Mouse (Mus musculus) liver, embryonic 13.5 days (tissue): ENCODE results near the gene Pla2g4c. TPM values are rescaled to one million over a fixed set of nuclear protein-coding genes. Genes with fewer than 3 reads are reported as not detected.

ENCODE experiments used
- ATAC-seq: fragments of 200-750 bp; cut with Nextera tagmentation; 2 replicates; pipeline ENCODE4 v1.8.0; 2017; ENCODE audit warnings: low read depth, mild to moderate bottlenecking, moderate number of reproducible peaks, moderate library complexity
- DNase-seq: peaks from one replicate; pipeline ENCODE4 v3.0.0; 2022
- H3K27ac ChIP-seq: fragments of 300-500 bp; sonication (generic); 2 replicates; pipeline ENCODE4 v1.5.1; 2015; ENCODE audit warnings: moderate library complexity, mild to moderate bottlenecking, inconsistent platforms
- H3K27me3 ChIP-seq: fragments of 300-500 bp; sonication (generic); 2 replicates; pipeline ENCODE4 v1.6.1; 2015; ENCODE audit warnings: mild to moderate bottlenecking, inconsistent platforms
- H3K36me3 ChIP-seq: fragments of 300-500 bp; sonication (generic); 2 replicates; pipeline ENCODE4 v1.6.1; 2015; ENCODE audit warnings: mild to moderate bottlenecking, inconsistent platforms
- H3K4me1 ChIP-seq: fragments of 300-500 bp; sonication (generic); replicated peaks from 2 replicates; pipeline ENCODE4 v1.6.1; 2015; ENCODE audit warnings: inconsistent platforms
- H3K4me2 ChIP-seq: fragments of 300-500 bp; sonication (generic); 2 replicates; pipeline ENCODE4 v1.6.1; 2015; ENCODE audit warnings: inconsistent platforms, mild to moderate bottlenecking, moderate library complexity
- H3K4me3 ChIP-seq: fragments of 300-500 bp; sonication (generic); replicated peaks from 2 replicates; pipeline ENCODE4 v1.5.1; 2015; ENCODE audit warnings: mild to moderate bottlenecking, inconsistent platforms
- H3K9ac ChIP-seq: fragments of 300-500 bp; sonication (generic); 2 replicates; pipeline ENCODE4 v1.6.1; 2015; ENCODE audit warnings: mild to moderate bottlenecking, inconsistent platforms
- H3K9me3 ChIP-seq: fragments of 300-500 bp; sonication (generic); replicated peaks from 2 replicates; pipeline ENCODE4 v1.6.1; 2016; ENCODE audit warnings: inconsistent platforms
- WGBS: fragments of 180-500 bp; shearing (Covaris S2); methylation state at CpG from one replicate; pipeline ENCODE4 v1.1.7; 2015; ENCODE audit not compliant: insufficient replicate concordance; 5-methylcytosine and 5-hydroxymethylcytosine counted together
- polyA plus RNA-seq: library from polyadenylated mRNA; unstranded; fragments of >200 nt; fragmentation: Nextera tagmentation; extraction: Ambion mirVana; gene quantifications from 2 replicates; pipeline ENCODE4 v1.2.1, GENCODE M21; 2015

The Pla2g4c gene
- polyA plus RNA-seq, 1 experiment from 2014 or later, result 1.1 TPM

DNA sequence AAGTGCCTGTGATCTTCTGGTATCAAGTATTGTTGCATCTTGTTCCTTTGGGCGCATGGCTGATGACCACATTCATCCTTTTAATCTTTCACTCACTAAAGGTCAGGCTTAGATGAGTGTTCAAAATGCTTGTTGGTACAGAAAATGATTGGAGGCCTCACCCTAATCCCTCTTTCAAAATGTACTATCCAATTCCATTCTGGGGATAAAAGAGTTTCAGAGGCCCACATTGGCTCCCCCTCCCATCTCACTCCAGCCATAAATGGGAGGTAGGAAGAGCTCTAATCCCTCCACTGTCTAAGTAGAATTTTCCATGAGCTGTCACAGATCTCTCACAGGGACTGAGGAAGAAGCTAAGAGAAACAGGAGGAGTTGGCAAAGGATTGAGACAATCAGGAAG is 73.4 kb downstream of the Pla2g4c start, which contains the start of gene Cabp5:
Gene Cabp5, plus strand, starts transcription at position 301 of the 400 bp plus-strand sequence.
- no peak for ATAC-seq
- no peak within 1 kb of the TSS for H3K9ac ChIP-seq
- no peak for DNase-seq
- H3K27ac ChIP-seq, result no peak within 1 kb of the TSS
- 37% methylated on average over 1 of the region's 1 CpGs for WGBS
- no peaks in the 10 kb centered on the region for H3K9me3 ChIP-seq
- no peaks in the 10 kb centered on the region for H3K36me3 ChIP-seq
- H3K27me3 ChIP-seq, result no peaks in the 10 kb centered on the region
- no peaks in the 10 kb centered on the region for H3K4me1 ChIP-seq
- no peak within 1 kb of the TSS for H3K4me2 ChIP-seq
- H3K4me3 ChIP-seq, result no peak within 1 kb of the TSS

Other genes starting within 250 kb of the Pla2g4c start
- gene Vmn1r85, start 229.5 kb upstream of the Pla2g4c start, polyA plus RNA-seq, result not detected in 2 replicates
- not detected in 2 replicates for gene Vmn1r86, start 204.7 kb upstream of the Pla2g4c start, polyA plus RNA-seq
- not detected in 2 replicates for gene Vmn1r87, start 184.5 kb upstream of the Pla2g4c start, polyA plus RNA-seq
- 0.01 TPM in 1 of 2 replicates, not detected in the other for gene Vmn1r88, start 165.1 kb upstream of the Pla2g4c start, polyA plus RNA-seq
- gene Vmn1r89, start 111.6 kb upstream of the Pla2g4c start, polyA plus RNA-seq, result not detected in 2 replicates
- 137 and 154 TPM in 2 replicates for gene Lig1, start 47.4 kb upstream of the Pla2g4c start, polyA plus RNA-seq
- 2.1 and 2.6 TPM in 2 replicates for gene Zswim9, start 45.9 kb upstream of the Pla2g4c start, polyA plus RNA-seq
- not detected in 2 replicates for gene Cabp5, start 73.5 kb downstream of the Pla2g4c start, polyA plus RNA-seq
- gene Bsph1, start 126.2 kb downstream of the Pla2g4c start, polyA plus RNA-seq, result not detected in 2 replicates
- not detected in 2 replicates for gene Bsph2, start 246.4 kb downstream of the Pla2g4c start, polyA plus RNA-seq